Mouse (Mus musculus): ENCODE results near the gene Kcna7.

Kcna7 gene

GRCm38 (mm10) chr7:45457204-45458060 is 52.0 kb downstream of the Kcna7 start:
- no peak for DNase-seq (ENCODE audit: extremely low read depth, low read depth, low spot score)

DNA sequence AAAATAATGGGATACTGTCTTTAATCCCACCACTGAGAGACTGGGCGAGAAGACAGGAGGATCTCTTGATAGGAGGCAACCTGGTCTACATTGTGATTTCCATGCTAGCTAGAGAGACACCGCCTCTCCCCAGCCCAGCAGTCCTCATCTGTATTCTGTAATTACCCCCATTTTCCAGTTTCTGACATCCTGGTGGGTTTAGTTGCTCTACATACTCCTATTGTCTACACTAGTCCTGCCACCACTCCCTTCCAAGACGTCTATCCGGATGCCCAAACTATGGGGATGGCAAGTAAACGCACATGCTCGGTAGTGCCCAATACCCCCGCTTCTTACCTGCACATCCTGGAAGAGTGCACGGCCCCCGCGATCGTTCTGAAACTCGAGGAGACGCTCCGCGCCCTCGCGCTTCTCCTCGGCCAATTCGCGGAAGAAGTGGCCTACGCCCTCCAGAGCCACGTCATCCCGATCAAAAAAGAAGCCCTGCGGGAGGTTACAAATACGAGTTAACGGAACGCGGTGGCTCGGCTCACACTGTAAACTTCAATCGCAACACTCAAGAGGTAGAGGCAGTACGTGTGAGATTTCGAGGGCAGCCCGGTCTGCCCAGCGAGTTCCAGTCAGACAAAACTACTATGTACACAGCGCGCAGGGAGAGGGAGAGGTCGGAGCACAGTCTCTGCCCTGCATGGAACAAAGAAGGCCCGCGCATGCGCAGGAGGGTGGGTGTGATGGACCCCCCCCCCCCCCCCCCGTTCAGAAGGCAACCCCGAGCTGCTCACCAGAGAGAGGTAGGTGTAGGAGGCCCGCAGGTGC is 53.5 kb downstream of the Kcna7 start:
- DNase-seq (ENCODE audit: extremely low read depth, low read depth, low spot score), result no peak

All from fat pad, adult 2 months (tissue).